Mouse (Mus musculus): ENCODE measurements around the gene Pim3. TPM values are rescaled to one million over a fixed set of nuclear protein-coding genes. Genes with fewer than 3 reads are reported as not detected.

Gene Pim3
- polyA plus RNA-seq, 1 experiment from 2014 or later: 47.1 TPM

GRCm38 (mm10) chr15:88848661-88849060, 13.3 kb upstream of the Pim3 start:
- 100% methylated on average over 1 of the region's 1 CpGs for WGBS
- Histone ChIP-seq H3K4me3 (ENCODE audit: control insufficient read depth in 1 of 2, insufficient read depth in 1 of 2, low read depth in 1 of 2, low read length in 2 of 2) (no peak overlapping the region), H3K4me1 (ENCODE audit: control insufficient read depth in 2 of 2, insufficient read depth in 2 of 2, low read length in 2 of 2) (peaks cover 19 to 21% of the 10 kb centered on the region in 2 experiments), H3K4me2 (ENCODE audit: low read length) (no peak overlapping the region), H3K27me3 (ENCODE audit: control insufficient read depth, insufficient read depth, low read length) (no peaks in the 10 kb centered on the region), H3K36me3 (ENCODE audit: control insufficient read depth, insufficient read depth, low read length) (no peaks in the 10 kb centered on the region), H3K9ac (ENCODE audit: low read length) (no peak overlapping the region), H3K27ac (replicated peaks in 1 of 2; ENCODE audit: control insufficient read depth in 1 of 2, insufficient read depth in 1 of 2, low read depth in 2 of 2, low read length in 2 of 2) (no peak overlapping the region), H3K9me3 (ENCODE audit: control insufficient read depth, low read length) (no peaks in the 10 kb centered on the region)
- no peak for ATAC-seq (ENCODE audit: insufficient number of reproducible peaks, insufficient read depth, low FRiP score, low read depth)

GRCm38 (mm10) chr15:88849621-88850020, 12.4 kb upstream of the Pim3 start:
- ATAC-seq (ENCODE audit: insufficient number of reproducible peaks, insufficient read depth, low FRiP score, low read depth): no peak
- peak overlapping the region in 1 of 2 experiments; percentile 50; a peak in 1 of 4 replicates for H3K27ac ChIP-seq (replicated peaks in 1 of 2; ENCODE audit: control insufficient read depth in 1 of 2, insufficient read depth in 1 of 2, low read depth in 2 of 2, low read length in 2 of 2)
- H3K4me2 ChIP-seq (ENCODE audit: low read length): no peak overlapping the region
- H3K36me3 ChIP-seq (ENCODE audit: control insufficient read depth, insufficient read depth, low read length): no peaks in the 10 kb centered on the region
- H3K9me3 ChIP-seq (ENCODE audit: control insufficient read depth, low read length): no peaks in the 10 kb centered on the region
- H3K4me1 ChIP-seq (ENCODE audit: control insufficient read depth in 2 of 2, insufficient read depth in 2 of 2, low read length in 2 of 2): peaks cover 21 to 22% of the 10 kb centered on the region in 2 experiments
- 93% methylated on average over 2 of the region's 2 CpGs for WGBS
- no peaks in the 10 kb centered on the region for H3K27me3 ChIP-seq (ENCODE audit: control insufficient read depth, insufficient read depth, low read length)
- H3K9ac ChIP-seq (ENCODE audit: low read length): no peak overlapping the region
- no peak overlapping the region for H3K4me3 ChIP-seq (ENCODE audit: control insufficient read depth in 1 of 2, insufficient read depth in 1 of 2, low read depth in 1 of 2, low read length in 2 of 2)

- 31% methylated on average over 10 of the region's 10 CpGs for WGBS
- peak overlapping the region; percentile 8 to 50; a peak in 2 of 4 replicates for H3K27ac ChIP-seq (replicated peaks in 1 of 2; ENCODE audit: control insufficient read depth in 1 of 2, insufficient read depth in 1 of 2, low read depth in 2 of 2, low read length in 2 of 2)
- peak; percentile 62; the same call in 1 of the 2 replicates for ATAC-seq (ENCODE audit: insufficient number of reproducible peaks, insufficient read depth, low FRiP score, low read depth)
- no peaks in the 10 kb centered on the region for H3K27me3 ChIP-seq (ENCODE audit: control insufficient read depth, insufficient read depth, low read length)
- no peak overlapping the region for H3K4me2 ChIP-seq (ENCODE audit: low read length)
- H3K4me1 ChIP-seq (ENCODE audit: control insufficient read depth in 2 of 2, insufficient read depth in 2 of 2, low read length in 2 of 2): peaks cover 28 to 29% of the 10 kb centered on the region in 2 experiments
- no peaks in the 10 kb centered on the region for H3K36me3 ChIP-seq (ENCODE audit: control insufficient read depth, insufficient read depth, low read length)
- peak overlapping the region; percentile 36; the same call in 1 of the 2 replicates for H3K9ac ChIP-seq (ENCODE audit: low read length)
- H3K4me3 ChIP-seq (ENCODE audit: control insufficient read depth in 1 of 2, insufficient read depth in 1 of 2, low read depth in 1 of 2, low read length in 2 of 2): no peak overlapping the region
- no peaks in the 10 kb centered on the region for H3K9me3 ChIP-seq (ENCODE audit: control insufficient read depth, low read length)
Measured at GRCm38 (mm10) chr15:88850146-88850826, 11.7 kb upstream of the Pim3 start.

GRCm38 (mm10) chr15:88851076-88851475, 10.9 kb upstream of the Pim3 start:
- Histone ChIP-seq H3K4me2 (ENCODE audit: low read length) (no peak overlapping the region), H3K9me3 (ENCODE audit: control insufficient read depth, low read length) (no peaks in the 10 kb centered on the region), H3K4me1 (ENCODE audit: control insufficient read depth in 2 of 2, insufficient read depth in 2 of 2, low read length in 2 of 2) (peaks cover 36 to 37% of the 10 kb centered on the region in 2 experiments), H3K27me3 (ENCODE audit: control insufficient read depth, insufficient read depth, low read length) (no peaks in the 10 kb centered on the region), H3K4me3 (ENCODE audit: control insufficient read depth in 1 of 2, insufficient read depth in 1 of 2, low read depth in 1 of 2, low read length in 2 of 2) (no peak overlapping the region), H3K36me3 (ENCODE audit: control insufficient read depth, insufficient read depth, low read length) (no peaks in the 10 kb centered on the region), H3K9ac (ENCODE audit: low read length) (no peak overlapping the region; the same call in 1 of the 2 replicates), H3K27ac (replicated peaks in 1 of 2; ENCODE audit: control insufficient read depth in 1 of 2, insufficient read depth in 1 of 2, low read depth in 2 of 2, low read length in 2 of 2) (peak overlapping the region in 1 of 2 experiments; percentile 50; a peak in 1 of 4 replicates)
- ATAC-seq (ENCODE audit: insufficient number of reproducible peaks, insufficient read depth, low FRiP score, low read depth): no peak
- WGBS: 60% methylated on average over 3 of the region's 3 CpGs

DNA sequence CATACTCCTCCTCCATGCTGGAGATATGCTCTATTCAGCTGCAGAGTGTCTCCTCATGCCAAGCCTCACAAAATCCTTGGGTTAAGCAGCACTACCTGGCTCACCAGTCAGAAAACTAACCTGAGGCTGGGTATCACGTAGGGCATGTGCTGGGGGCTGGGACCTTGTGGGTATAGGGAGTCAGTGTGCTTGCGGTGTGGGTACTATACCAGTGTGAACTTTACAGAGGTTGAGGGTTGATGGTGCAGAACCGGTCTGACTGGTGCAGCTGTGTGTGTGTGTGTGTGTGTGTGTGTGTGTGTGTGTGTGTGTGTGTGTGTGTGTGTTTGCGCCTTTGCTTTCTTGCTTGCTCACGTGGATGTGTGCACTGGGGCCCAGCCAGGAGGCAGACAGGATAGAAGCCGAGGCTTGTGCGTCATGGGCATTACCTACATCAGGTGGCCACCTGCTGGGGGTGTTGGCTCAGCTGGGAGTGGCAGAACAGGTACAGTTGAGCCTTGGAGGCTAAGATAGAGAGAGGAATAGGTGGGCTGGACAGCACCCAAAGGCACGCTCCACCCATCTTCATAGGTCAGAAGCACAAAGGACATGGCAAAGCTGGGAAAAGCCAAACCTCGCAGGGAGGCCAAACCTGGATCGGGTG, 10.4 kb upstream of the Pim3 start:
- Histone ChIP-seq H3K4me2 (ENCODE audit: low read length) (no peak overlapping the region), H3K4me1 (ENCODE audit: control insufficient read depth in 2 of 2, insufficient read depth in 2 of 2, low read length in 2 of 2) (peaks cover 36 to 37% of the 10 kb centered on the region in 2 experiments), H3K36me3 (ENCODE audit: control insufficient read depth, insufficient read depth, low read length) (no peaks in the 10 kb centered on the region), H3K4me3 (ENCODE audit: control insufficient read depth in 1 of 2, insufficient read depth in 1 of 2, low read depth in 1 of 2, low read length in 2 of 2) (no peak overlapping the region), H3K27ac (replicated peaks in 1 of 2; ENCODE audit: control insufficient read depth in 1 of 2, insufficient read depth in 1 of 2, low read depth in 2 of 2, low read length in 2 of 2) (no peak overlapping the region), H3K9ac (ENCODE audit: low read length) (no peak overlapping the region), H3K9me3 (ENCODE audit: control insufficient read depth, low read length) (no peaks in the 10 kb centered on the region), H3K27me3 (ENCODE audit: control insufficient read depth, insufficient read depth, low read length) (no peaks in the 10 kb centered on the region)
- ATAC-seq (ENCODE audit: insufficient number of reproducible peaks, insufficient read depth, low FRiP score, low read depth): no peak
- WGBS: 89% methylated on average over 10 of the region's 10 CpGs

DNA sequence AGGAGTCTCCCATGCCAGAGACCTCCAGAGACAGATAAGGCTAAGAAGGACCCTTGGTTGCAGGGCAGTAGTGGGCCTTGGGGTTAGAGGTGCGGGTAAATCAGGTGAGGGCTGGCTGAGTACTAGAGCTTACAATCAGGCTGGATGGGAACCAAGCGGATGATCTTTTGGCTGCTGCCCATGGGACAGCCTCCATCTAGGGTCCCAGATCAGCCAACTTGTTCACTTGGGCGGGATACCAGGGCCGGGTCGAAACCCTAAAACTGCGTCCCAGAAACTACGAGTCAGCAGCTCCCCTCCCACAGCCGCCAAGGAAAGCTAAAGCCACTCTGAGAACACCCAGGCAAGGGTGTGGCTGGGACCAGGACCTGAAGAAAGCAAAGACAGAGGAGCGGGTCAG, 8.9 kb upstream of the Pim3 start:
- Histone ChIP-seq H3K27me3 (ENCODE audit: control insufficient read depth, insufficient read depth, low read length) (no peaks in the 10 kb centered on the region), H3K36me3 (ENCODE audit: control insufficient read depth, insufficient read depth, low read length) (no peaks in the 10 kb centered on the region), H3K9me3 (ENCODE audit: control insufficient read depth, low read length) (no peaks in the 10 kb centered on the region), H3K4me2 (ENCODE audit: low read length) (no peak overlapping the region), H3K4me3 (ENCODE audit: control insufficient read depth in 1 of 2, insufficient read depth in 1 of 2, low read depth in 1 of 2, low read length in 2 of 2) (no peak overlapping the region), H3K9ac (ENCODE audit: low read length) (no peak overlapping the region), H3K27ac (replicated peaks in 1 of 2; ENCODE audit: control insufficient read depth in 1 of 2, insufficient read depth in 1 of 2, low read depth in 2 of 2, low read length in 2 of 2) (no peak overlapping the region), H3K4me1 (ENCODE audit: control insufficient read depth in 2 of 2, insufficient read depth in 2 of 2, low read length in 2 of 2) (peaks cover 36 to 37% of the 10 kb centered on the region in 2 experiments)
- no peak for ATAC-seq (ENCODE audit: insufficient number of reproducible peaks, insufficient read depth, low FRiP score, low read depth)
- 92% methylated on average over 9 of the region's 9 CpGs for WGBS

DNA sequence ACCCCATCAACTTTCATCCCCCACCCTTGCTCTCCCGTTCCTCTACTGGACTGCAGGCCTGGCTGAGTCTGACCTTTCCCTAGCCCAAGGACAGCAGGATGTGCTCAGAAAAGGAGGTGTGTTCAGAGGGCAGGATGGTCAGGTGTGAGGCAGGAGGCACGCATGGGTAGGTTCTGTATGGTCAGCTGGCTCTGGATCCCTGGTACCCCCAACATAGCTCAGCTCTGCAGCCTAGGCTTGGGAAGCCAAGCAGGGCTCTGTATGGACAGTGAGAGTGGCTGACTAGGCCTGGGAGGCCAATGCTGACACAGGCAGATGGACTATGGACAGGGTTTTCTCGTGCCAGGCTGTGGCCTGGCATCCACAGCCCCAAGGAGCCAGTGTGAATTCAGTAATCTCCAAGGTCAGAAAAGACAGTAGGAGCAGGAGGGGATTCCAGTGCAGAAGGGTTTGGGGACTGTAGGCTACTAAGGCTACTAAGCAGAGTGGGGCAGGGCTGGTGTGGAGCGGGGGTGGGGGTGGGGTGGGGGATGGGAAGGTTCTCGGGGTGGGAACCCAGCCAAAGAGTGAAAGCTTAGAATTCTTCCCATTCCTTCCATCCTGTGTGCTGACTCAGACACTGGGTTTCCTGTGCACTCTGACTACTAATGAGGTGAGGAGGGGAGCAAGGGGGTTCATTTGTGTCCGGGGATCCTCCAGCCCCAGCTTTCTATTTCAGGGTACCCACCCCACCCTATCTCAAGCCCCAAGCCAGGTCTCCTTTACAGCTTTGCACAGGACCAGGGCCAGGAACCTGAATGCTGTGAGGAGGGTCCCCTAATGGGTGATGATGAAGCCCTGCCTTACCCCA, 7.6 kb upstream of the Pim3 start:
- Histone ChIP-seq H3K9ac (ENCODE audit: low read length) (peak overlapping the region; percentile 2; the same call in 1 of the 2 replicates), H3K4me3 (ENCODE audit: control insufficient read depth in 1 of 2, insufficient read depth in 1 of 2, low read depth in 1 of 2, low read length in 2 of 2) (no peak overlapping the region), H3K27me3 (ENCODE audit: control insufficient read depth, insufficient read depth, low read length) (no peaks in the 10 kb centered on the region), H3K9me3 (ENCODE audit: control insufficient read depth, low read length) (no peaks in the 10 kb centered on the region), H3K4me1 (ENCODE audit: control insufficient read depth in 2 of 2, insufficient read depth in 2 of 2, low read length in 2 of 2) (peaks cover 37 to 39% of the 10 kb centered on the region in 2 experiments), H3K27ac (replicated peaks in 1 of 2; ENCODE audit: control insufficient read depth in 1 of 2, insufficient read depth in 1 of 2, low read depth in 2 of 2, low read length in 2 of 2) (peak overlapping the region; percentile 61 to 72), H3K36me3 (ENCODE audit: control insufficient read depth, insufficient read depth, low read length) (no peaks in the 10 kb centered on the region), H3K4me2 (ENCODE audit: low read length) (0 out of 2 replicates have a peak overlapping the region, but pooled peaks have one; percentile 32)
- peak; percentile 31; the same call in 1 of the 2 replicates for ATAC-seq (ENCODE audit: insufficient number of reproducible peaks, insufficient read depth, low FRiP score, low read depth)
- 23% methylated on average over 6 of the region's 6 CpGs for WGBS

All from heart, embryonic 14.5 days (tissue).